Mouse (Mus musculus) adrenal gland, postnatal 4 days (tissue): ENCODE data around the gene Slc37a1. TPM values are rescaled to one million over a fixed set of nuclear protein-coding genes. Genes with fewer than 3 reads are reported as not detected.

Experiments used
- DNase-seq, 2 experiments: peaks; one replicate each; pipeline ENCODE4 v3.0.0; 2021 to 2022; ENCODE audit warnings: low spot score in 2 of 2, mixed read lengths in 2 of 2
- long read RNA-seq, 2 experiments: library from polyadenylated mRNA; stranded (forward); transcript quantifications; one replicate each; pipeline ENCODE4 v2.0.0; 2021
- total RNA-seq, 2 experiments: library from RNA; stranded (reverse); gene quantifications; 2 replicates each; pipeline ENCODE4 v1.2.3; 2021

The Slc37a1 gene
- total RNA-seq = 10 to 100 TPM; 14.2 to 14.9 TPM
- long read RNA-seq, experiment 1, transcript Slc37a1-201 (20 exons, 3,389 nt) = major isoform, 8 of 14 reads
- long read RNA-seq, experiment 1, partial matches to known transcripts = 1 of 14 reads
- long read RNA-seq, experiment 1, other reads (novel, unspliced or antisense) = 5 of 14 reads
- long read RNA-seq, experiment 2, transcript Slc37a1-201 (20 exons, 3,389 nt) = major isoform, 9 of 23 reads
- long read RNA-seq, experiment 2, partial matches to known transcripts = 6 of 23 reads
- long read RNA-seq, experiment 2, other reads (novel, unspliced or antisense) = 8 of 23 reads

- no peak for DNase-seq
These were observed at the start of gene Slc37a1 for GRCm38 (mm10) chr17:31286492-31286891. Slc37a1 (plus strand) TSS chr17:31286792.

DNA sequence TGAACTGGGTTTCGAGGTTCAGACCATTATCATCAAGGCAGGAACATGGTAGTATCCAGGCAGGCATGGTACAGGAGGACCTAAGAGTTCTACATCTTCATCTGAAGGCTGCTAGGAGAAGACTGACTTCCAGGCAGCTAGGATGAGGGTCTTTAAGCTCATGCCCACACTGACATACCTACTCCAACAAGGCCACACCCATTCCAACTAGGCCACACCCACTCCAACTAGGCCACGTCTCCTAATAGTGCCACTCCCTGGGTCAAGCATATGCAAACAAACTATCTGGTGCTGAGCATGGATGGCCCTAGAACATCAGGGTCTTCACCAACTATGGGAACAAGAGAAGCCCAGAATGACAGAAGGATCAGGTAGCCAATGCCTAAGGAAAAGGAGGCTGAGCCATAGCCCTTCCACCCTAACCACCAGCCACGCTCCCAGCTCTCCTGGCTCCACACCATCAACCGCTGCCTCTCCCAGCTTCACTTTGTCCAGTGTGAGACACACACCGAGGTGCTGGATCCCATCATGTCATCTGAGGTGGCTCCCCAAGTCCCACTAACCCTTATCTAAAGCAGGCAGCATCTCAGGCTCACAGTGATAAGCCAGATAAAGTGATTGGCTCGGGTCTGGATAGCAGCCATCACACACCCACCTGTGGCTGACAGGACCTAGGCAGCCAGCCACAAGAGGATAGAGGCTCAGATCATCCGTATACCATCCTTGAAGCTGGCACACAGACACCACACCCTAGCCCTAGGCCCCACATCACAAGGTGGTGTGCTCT, 48.2 kb upstream of the Slc37a1 start:
- DNase-seq = no peak

- no peak for DNase-seq
These were observed 45.4 kb upstream of the Slc37a1 start for GRCm38 (mm10) chr17:31241156-31241555.

GRCm38 (mm10) chr17:31242764-31243163, 43.8 kb upstream of the Slc37a1 start:
- DNase-seq = no peak

DNA sequence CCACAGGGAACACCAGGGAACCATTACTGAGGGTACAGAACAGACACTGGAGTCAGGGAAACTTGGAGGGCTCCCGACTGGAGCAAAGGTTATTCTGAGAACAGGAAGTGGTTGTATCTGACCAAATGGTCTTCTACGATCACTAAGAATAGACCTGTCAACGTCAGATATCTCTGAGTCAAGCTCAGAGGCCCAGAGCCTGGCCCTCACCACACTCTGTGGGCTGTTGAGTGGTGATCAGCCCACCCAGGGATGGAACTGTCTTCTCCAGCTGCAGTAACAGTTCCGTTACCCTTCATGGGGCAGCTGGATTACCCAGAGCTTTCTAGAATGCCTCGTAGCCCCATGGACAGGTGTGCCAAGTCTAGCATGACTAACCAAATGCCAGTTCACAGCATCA, 41.3 kb upstream of the Slc37a1 start:
- no peak for DNase-seq

- no peak for DNase-seq
These were observed 39.4 kb upstream of the Slc37a1 start for GRCm38 (mm10) chr17:31247144-31247543.

- no peak for DNase-seq
These were observed 32.6 kb upstream of the Slc37a1 start for GRCm38 (mm10) chr17:31253951-31254350.

DNA sequence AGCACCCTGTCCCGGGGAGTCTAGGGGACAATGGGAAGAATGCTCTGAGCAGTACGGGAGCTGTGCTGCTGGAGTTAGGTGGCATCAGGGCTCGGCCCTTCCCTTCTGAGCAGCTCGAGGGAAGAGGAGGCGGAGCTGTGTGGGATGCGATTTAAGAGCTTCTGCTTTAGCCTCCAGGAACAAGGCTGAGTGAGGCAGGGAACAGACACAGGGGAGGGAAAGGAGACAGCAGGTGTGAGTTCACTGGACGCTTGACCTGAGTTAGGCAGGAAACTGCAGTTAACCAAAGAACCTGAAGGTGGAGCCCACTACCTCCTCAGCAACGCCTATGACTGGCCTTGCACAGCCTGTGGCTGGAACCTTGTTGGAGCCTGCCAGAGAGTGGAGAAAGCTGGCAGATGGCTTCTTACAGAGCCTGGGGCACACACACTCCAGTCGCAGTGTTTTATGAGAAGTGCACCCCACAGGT, 32.1 kb upstream of the Slc37a1 start:
- DNase-seq = peak in 1 of 2 experiments; percentile 69

DNA sequence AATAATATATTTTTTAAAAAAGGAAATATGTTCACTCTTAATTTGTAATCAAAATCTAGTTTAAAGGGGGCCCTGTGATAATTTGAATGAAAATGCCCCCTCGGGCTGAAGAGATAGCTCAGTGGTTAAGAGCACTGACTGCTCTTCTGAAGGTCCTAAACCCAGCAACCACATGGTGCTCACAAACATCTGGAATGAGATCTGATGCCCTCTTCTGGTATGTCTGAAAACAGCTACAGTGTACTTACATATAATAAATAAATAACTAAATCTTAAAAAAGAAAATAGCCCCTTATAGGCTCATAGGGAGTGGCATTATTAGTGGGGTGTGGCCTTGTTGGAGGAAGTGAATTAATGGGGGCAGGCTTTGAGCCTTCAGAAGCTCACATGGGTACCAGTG, 29.4 kb upstream of the Slc37a1 start:
- no peak for DNase-seq

DNA sequence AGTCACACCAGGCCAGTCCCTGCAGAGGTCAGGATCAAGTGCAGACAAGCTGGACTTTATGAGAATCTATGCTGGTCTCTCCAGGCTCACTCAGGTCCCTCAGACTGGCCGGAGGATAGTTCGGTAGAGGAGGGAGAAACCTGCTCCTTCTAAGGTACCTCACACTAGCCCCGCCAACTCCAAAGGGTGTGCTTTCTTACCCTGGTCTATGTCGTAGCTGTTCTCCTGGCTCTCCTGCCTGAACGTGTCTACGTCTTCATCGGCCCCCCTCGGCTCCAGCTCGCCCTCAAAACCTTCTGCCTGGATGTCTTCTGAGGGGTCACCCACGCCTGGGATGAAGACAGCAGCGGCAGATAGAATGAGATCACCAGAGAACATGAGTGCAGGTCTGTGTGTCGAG, 28.7 kb upstream of the Slc37a1 start:
- no peak for DNase-seq

DNA sequence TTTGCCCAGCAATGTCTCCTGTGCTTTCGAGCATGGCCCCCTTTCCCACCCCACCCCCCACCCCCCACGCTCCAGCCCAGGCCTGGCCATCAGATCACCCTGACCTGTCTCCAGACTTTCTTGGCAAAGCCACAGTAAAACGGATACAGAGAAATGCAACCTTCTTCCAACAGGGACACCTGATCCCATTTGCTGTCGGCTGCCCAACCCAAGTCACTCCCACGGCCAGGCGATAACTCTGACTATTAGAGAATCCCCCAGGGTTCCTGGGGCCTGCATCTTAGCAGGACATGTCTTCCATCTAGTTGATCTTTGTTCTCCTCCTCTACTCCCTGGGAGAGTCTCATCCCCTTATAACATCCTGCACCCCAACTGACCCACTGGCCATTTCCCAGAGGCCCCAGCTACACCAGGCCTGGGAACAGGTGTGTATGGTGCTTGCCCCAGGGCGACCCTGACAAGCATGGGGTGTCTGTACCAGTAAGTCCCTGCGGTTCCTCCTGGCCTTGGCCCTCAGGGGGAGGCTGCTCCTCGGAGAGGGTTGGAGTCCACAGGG, 28.2 kb upstream of the Slc37a1 start:
- DNase-seq = no peak

DNA sequence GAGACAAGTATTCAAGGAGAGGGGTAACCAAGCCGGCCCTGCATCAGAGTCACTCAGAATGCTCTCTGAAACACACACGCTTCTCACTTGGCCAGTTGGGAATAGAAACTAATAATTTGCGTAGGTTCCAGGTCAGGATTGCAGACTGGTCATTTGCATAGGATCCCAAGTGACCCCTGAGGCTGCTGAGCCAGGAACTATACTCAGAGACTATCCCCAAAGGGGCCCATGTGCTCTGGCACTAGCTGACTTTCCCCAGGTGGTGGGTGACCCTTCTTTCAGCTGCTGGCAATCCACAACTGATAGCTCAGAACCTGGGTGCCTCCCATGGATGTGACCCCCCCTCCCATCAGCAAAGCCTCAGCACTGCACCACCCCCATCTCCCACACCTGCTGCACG, 27.4 kb upstream of the Slc37a1 start:
- DNase-seq = no peak

- no peak for DNase-seq
These were observed 26.8 kb upstream of the Slc37a1 start for GRCm38 (mm10) chr17:31259825-31260224.

- DNase-seq = no peak
These were observed 26.2 kb upstream of the Slc37a1 start for GRCm38 (mm10) chr17:31260430-31260829.

GRCm38 (mm10) chr17:31261352-31261751, 25.2 kb upstream of the Slc37a1 start:
- no peak for DNase-seq

GRCm38 (mm10) chr17:31262715-31263114, 23.9 kb upstream of the Slc37a1 start:
- DNase-seq = no peak

DNA sequence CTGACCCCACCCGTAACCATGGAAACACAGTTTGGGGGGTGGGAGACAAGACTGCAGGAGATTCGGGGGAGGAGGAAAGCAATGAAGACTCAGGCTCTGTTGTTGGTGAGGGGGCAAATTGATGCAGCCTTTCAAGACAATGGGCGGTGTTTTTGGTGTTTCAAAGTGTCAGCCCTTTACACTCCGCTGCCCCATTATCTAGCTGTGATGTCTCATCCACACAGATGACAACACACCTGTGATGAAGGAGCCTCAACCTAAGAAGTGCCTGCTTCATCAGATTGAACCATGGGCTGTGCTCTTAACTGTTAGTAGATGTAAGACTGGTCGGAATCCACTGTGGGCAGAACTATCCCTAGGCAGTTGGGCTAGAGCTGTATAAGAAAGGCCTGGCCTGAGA, 22.8 kb upstream of the Slc37a1 start:
- DNase-seq = no peak

DNA sequence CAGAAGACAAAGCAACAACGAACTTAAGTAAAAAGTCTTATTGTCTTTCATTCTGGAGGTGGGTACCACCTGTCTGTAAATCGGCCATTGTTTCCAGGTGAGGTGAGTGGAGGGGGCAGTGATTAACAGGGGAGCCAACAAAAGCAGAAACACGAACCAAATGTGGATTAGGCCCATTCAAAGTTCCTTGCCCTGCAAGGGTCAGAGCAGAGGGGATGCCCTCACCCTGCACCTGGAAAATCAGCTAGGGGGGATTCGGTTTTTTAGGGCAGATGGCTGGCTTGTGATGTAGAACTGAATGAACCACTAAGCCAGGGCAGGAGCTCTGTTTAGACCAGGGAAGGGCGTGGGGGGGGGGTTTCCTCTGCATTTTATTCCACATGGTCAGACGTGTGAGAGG, 22.2 kb upstream of the Slc37a1 start:
- DNase-seq = no peak

DNA sequence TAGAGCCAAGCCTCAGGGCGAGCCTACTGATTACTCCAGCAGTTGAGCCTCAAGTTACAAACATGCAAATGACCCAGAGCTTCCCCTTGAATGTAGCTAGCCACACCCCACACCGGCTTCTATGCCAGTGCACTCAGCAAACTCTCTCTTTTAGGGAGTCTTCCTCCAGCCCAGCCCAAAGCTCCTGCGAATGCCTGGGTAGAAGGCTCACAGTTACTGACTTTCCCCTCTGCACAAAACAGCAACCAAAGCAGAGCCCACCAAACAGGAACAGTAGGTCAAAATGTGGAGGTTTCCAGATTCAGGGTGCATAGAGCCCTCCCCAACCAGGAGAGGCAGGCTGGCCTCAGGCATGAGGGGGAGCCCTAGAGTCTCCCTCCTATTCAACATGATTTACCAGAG, 21.4 kb upstream of the Slc37a1 start:
- DNase-seq = no peak

DNA sequence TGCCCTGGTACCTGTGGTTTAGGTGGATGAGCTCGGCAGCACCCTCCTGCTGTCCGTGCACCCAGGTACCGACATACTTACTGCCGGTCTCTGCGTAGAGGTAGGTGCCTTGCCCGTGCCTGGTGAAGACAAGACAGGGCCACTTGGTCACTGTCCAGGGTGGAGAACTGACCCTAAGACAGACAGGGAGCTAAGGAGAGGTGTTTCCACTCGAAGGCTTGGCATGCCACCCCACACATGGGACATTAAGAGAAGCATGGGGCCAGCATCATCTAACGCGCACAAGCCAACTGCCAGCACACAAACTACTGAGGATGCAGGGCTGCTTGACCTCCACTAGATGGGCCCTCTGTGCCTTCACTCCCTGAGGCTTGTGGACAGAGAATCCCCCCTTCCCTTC, 20.8 kb upstream of the Slc37a1 start:
- no peak for DNase-seq

GRCm38 (mm10) chr17:31266321-31266950, 20.2 kb upstream of the Slc37a1 start:
- DNase-seq = no peak

DNA sequence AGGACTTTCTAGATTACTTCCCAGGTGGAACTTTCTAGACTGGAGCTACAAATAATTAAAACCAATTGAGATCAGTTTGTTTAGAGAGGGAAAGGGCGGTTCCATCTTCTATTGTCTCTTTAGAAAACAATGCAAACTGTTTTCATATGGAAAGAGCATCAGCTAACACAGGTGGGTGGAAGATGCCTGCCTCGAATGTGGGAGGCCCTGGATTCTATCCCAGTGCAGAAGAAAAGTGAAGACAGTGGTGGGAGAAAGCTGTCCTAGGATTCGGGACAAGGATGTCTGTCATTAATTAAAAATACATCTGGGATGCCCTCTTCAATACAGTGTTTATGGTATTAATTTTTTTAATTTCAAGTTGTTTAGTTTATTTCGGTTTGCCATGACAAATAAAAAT, 19.5 kb upstream of the Slc37a1 start:
- DNase-seq = no peak
